17 mouse cellular contexts compared by ENCODE assay signal in genomic region chr16:60468200-60468785, GRCm38 (mm10).
"Had no signal": no experiment of that assay in that cellular context is flagged by ENCODE, and none has a peak within 500 bp of the region (broad histone marks: within the 10 kb centered on the region; RNA-seq: fewer than 3 reads in every experiment).

No protein-coding gene starts in this region.

- H3K27me3 ChIP-seq: liver, embryonic 13.5 days; neural tube, embryonic 13.5 days; stomach, embryonic 15.5 days had no signal

- H3K4me1 ChIP-seq: liver, embryonic 13.5 days; neural tube, embryonic 13.5 days; stomach, embryonic 15.5 days had no signal

- H3K9me3 ChIP-seq: liver, embryonic 13.5 days; neural tube, embryonic 13.5 days; stomach, embryonic 15.5 days had no signal

- H3K27ac ChIP-seq: kidney, postnatal 0 days; layer of hippocampus, adult 2 months; liver, embryonic 13.5 days; neural tube, embryonic 13.5 days; stomach, embryonic 15.5 days had no signal

- ATAC-seq: intestine, embryonic 16.5 days had no signal

- H3K4me2 ChIP-seq: liver, embryonic 13.5 days; neural tube, embryonic 13.5 days; stomach, embryonic 15.5 days had no signal

- H3K4me3 ChIP-seq: layer of hippocampus, adult 2 months; liver, embryonic 13.5 days; myocyte; neural tube, embryonic 13.5 days; stomach, embryonic 15.5 days had no signal

- H3K9ac ChIP-seq: liver, embryonic 13.5 days; neural tube, embryonic 13.5 days; stomach, embryonic 15.5 days had no signal

- H3K36me3 ChIP-seq: liver, embryonic 13.5 days; neural tube, embryonic 13.5 days; stomach, embryonic 15.5 days had no signal

- DNase-seq: kidney, adult 2 months; kidney, postnatal 25 days; layer of hippocampus, adult 9-11 months; liver, embryonic 13.5 days; lung, adult 2 months; lung, postnatal 14 days; lung, postnatal 4 days; retina, postnatal 1 day; right cerebral cortex, postnatal 25 days; spleen, adult 18-20 months; thymus, postnatal 25 days had no signal
